Mouse (Mus musculus) stomach, embryonic 14.5 days (tissue): Measurements from ENCODE around the gene Iah1. TPM values are rescaled to one million over a fixed set of nuclear protein-coding genes. Genes with fewer than 3 reads are reported as not detected.
A peak's percentile ranks its signal among the peaks of the same experiment; 100 is the strongest.

ENCODE experiments used
- ATAC-seq: fragments of 200-750 bp; cut with Nextera tagmentation; 2 replicates; pipeline ENCODE4 v1.8.0; 2017; ENCODE audit warnings: low read depth, moderate TSS enrichment; ENCODE audit not compliant: insufficient number of reproducible peaks, insufficient read depth, low FRiP score
- H3K27ac ChIP-seq: fragments of 300-500 bp; sonication (generic); 2 replicates; pipeline ENCODE4 v1.5.1; 2014; ENCODE audit warnings: mild to moderate bottlenecking, low read length, moderate library complexity, mixed read lengths
- H3K27me3 ChIP-seq: fragments of 300-500 bp; sonication (generic); 2 replicates; pipeline ENCODE4 v1.6.1; 2014; ENCODE audit warnings: low read length, control low read depth, mixed read lengths; ENCODE audit not compliant: control insufficient read depth, insufficient read depth
- H3K36me3 ChIP-seq: fragments of 300-500 bp; sonication (generic); 2 replicates; pipeline ENCODE4 v1.6.1; 2014; ENCODE audit warnings: mild to moderate bottlenecking, control low read depth, low read length, moderate library complexity, mixed read lengths; ENCODE audit not compliant: control insufficient read depth, insufficient read depth
- H3K4me1 ChIP-seq: fragments of 300-500 bp; sonication (generic); 2 replicates; pipeline ENCODE4 v1.6.1; 2014; ENCODE audit warnings: low read length, control low read depth, mixed read lengths; ENCODE audit not compliant: control insufficient read depth, insufficient read depth
- H3K4me2 ChIP-seq: fragments of 300-500 bp; sonication (generic); replicated peaks from 2 replicates; pipeline ENCODE4 v1.6.1; 2014; ENCODE audit warnings: low read depth, low read length, control low read depth
- H3K4me3 ChIP-seq: fragments of 300-500 bp; sonication (generic); 2 replicates; pipeline ENCODE4 v1.5.1; 2014; ENCODE audit warnings: low read depth, low read length, control low read depth
- H3K9ac ChIP-seq: fragments of 300-500 bp; sonication (generic); replicated peaks from 2 replicates; pipeline ENCODE4 v1.6.1; 2014; ENCODE audit warnings: low read depth, mild to moderate bottlenecking, control low read depth, low read length, moderate library complexity, mixed read lengths
- H3K9me3 ChIP-seq: fragments of 300-500 bp; sonication (generic); 2 replicates; pipeline ENCODE4 v1.6.1; 2016; ENCODE audit warnings: low read depth, low read length, control low read depth; ENCODE audit not compliant: control insufficient read depth
- WGBS: fragments of 180-500 bp; shearing (Covaris S2); extraction: QIAGEN DNeasy Blood & Tissue Kit; methylation state at CpG from one replicate; pipeline ENCODE4 v1.1.7; 2014; 5-methylcytosine and 5-hydroxymethylcytosine counted together
- polyA plus RNA-seq: library from polyadenylated mRNA; unstranded; fragments of >200 nt; fragmentation: Nextera tagmentation; extraction: Ambion mirVana; gene quantifications from 2 replicates; pipeline ENCODE4 v1.2.1, GENCODE M21; 2014

Iah1 gene
- 46.6 and 49.5 TPM in 2 replicates for polyA plus RNA-seq

DNA sequence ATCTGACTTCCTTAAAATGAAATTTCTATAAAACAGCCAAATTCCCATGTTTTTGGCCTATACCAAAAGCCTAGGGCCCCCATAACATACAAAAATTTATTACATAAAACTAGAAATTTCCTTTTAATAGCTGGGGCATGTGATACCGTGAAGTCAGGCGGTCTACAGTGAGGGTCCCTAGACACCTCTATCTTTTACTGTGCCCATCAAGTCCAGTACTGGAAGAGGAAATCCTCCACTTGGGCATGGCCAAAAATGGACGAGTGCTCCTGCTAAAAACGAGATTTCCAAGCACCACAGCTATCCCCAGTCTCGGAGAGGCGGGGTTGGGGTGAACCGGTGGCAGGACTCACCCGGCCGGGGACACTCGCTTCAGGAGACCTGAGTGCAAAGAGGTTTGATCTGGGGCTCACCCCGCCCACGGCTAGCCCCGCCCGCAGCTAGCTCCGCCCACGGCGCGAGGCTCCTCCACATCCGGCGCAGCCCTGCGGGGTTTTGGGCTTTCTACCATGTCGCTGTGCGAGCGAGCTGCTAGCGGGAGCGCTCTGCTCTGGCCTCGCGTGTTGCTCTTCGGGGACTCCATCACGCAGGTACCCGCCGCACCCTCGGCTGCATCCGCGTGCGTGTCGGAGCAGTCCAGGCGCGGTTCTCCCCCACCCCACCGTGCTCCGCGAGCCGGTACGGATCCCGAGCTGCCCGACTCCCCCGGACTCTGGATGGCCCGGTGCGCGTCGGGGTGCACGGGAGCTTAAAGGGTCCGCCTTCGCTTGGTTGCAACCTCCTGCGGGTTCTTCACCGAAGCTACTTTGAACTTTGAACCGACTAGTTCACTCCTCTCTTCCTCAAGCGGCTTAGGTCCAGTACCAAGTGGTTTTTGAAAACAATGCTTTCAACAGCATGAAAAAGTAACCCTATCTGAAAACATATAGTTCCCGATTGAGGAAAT is at the start of gene Iah1:
Iah1 (plus strand) TSS at position 467 of the 946 bp plus-strand sequence.
- no peaks in the 10 kb centered on the region for H3K27me3 ChIP-seq
- no peaks in the 10 kb centered on the region for H3K4me1 ChIP-seq
- H3K4me2 ChIP-seq = peak within 1 kb of the TSS; percentile 61
- H3K36me3 ChIP-seq = peaks cover 19% of the 10 kb centered on the region; the same call in 1 of the 2 replicates
- H3K9ac ChIP-seq = peak within 1 kb of the TSS; percentile 72
- WGBS = 2% methylated on average over 59 of the region's 59 CpGs
- ATAC-seq = peak; percentile 89
- no peaks in the 10 kb centered on the region for H3K9me3 ChIP-seq
- 0 out of 2 replicates have a peak within 1 kb of the TSS, but pooled peaks have one; percentile 27 for H3K27ac ChIP-seq
- peak within 1 kb of the TSS; percentile 73 for H3K4me3 ChIP-seq

DNA sequence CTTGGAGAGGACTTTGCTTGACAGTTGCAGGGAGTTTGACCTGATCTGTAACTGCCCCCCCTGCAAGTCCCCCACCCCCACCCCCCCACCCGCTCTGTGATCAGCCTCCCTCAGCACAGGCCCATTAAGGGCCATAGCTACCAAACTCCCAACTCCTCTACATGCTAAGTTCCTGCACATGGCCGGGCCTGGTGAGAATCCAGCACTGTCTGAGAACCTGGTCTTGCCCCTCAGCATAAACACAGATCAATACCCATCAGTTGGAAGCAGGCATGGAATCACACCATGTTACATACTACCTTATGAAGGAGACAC is 49.4 kb upstream of the Iah1 start:
- Histone ChIP-seq H3K27me3 (no peaks in the 10 kb centered on the region), H3K9ac (no peak overlapping the region), H3K27ac (no peak overlapping the region), H3K4me2 (no peak overlapping the region), H3K4me3 (no peak overlapping the region), H3K9me3 (no peaks in the 10 kb centered on the region), H3K36me3 (peaks cover 22% of the 10 kb centered on the region), H3K4me1 (no peaks in the 10 kb centered on the region)
- ATAC-seq = no peak
- WGBS = 83% methylated on average over 2 of the region's 2 CpGs

DNA sequence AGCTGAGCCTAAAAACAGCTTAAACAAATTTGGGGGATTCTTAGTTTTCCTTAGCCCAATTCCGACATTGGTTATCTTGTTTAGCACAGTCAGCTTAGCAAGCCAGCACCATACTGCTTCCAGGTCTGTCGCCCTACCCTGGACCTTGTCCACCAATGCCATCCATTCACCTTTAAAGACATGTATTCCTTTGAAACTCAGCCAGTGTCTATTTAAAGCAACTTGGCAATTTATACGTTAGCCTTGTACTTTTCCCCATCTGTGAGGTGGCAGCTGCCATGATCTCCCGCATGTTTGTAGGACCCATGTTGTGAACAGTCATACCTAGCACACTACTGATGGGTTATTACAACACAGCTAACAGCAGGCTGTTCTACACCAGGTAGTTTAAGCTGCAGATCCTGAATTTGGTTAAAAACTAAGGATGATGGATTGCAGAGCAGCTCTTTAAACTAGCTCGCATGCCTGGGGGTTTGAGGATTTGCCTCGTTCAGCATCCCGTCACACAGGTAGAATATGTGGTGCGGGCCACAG is 48.0 kb upstream of the Iah1 start:
- Histone ChIP-seq H3K27ac (no peak overlapping the region), H3K9me3 (no peaks in the 10 kb centered on the region), H3K4me1 (no peaks in the 10 kb centered on the region), H3K36me3 (peaks cover 25% of the 10 kb centered on the region), H3K4me3 (no peak overlapping the region), H3K27me3 (no peaks in the 10 kb centered on the region), H3K9ac (no peak overlapping the region), H3K4me2 (no peak overlapping the region)
- no peak for ATAC-seq
- WGBS = 92% methylated on average over 8 of the region's 8 CpGs

DNA sequence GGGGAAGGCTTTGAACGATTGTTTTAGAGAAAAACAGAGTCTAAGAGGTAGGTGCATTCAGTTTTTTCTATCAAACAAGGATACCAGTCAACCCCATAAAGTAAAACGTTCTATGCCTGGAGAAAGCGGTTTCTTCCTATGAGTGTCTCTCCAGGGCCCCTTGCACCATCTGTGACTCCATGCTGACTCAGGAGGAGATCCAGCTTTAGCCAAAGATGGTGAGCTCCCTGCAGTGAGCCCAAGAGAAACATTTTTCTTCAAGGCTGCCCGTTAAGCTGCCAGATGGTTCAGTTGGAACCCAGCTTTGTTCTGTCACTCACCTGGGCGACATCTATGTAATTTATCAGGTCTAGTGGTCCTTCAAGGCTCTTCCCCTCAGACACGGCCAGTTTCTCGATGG is 41.7 kb upstream of the Iah1 start:
- Histone ChIP-seq H3K4me3 (no peak overlapping the region), H3K9me3 (no peaks in the 10 kb centered on the region), H3K4me2 (no peak overlapping the region), H3K4me1 (no peaks in the 10 kb centered on the region), H3K27me3 (no peaks in the 10 kb centered on the region), H3K9ac (no peak overlapping the region), H3K27ac (no peak overlapping the region), H3K36me3 (peaks cover 21% of the 10 kb centered on the region)
- 85% methylated on average over 7 of the region's 7 CpGs for WGBS
- no peak for ATAC-seq

DNA sequence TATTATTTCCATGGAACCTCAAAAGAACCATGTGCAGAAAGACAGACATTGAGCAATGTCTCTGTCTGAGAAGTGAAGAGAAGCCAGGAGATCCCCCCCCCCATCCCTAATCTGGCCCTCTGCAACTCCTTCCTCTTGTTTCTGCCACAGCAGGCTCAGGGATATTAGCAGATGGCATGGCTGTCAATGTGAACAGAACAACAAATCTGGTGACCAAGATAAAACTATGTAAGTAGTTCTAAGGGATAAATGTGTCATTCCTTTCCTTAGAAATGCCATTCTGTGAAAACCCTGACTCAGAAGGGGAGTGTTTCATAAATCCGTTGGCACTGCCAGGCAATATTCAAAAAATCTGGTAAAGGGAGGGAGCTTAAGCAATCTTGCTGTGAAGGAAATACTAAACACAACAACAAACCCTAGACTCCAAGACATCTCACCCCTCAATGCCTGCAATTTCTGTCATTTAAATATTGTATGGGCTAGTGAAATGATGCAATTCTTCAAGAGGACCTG is 38.8 kb upstream of the Iah1 start:
- 77% methylated on average over 1 of the region's 1 CpGs for WGBS
- Histone ChIP-seq H3K27me3 (no peaks in the 10 kb centered on the region), H3K4me1 (no peaks in the 10 kb centered on the region), H3K4me2 (no peak overlapping the region), H3K27ac (no peak overlapping the region), H3K9me3 (no peaks in the 10 kb centered on the region), H3K4me3 (no peak overlapping the region), H3K36me3 (peaks cover 7% of the 10 kb centered on the region), H3K9ac (no peak overlapping the region)
- ATAC-seq = no peak

DNA sequence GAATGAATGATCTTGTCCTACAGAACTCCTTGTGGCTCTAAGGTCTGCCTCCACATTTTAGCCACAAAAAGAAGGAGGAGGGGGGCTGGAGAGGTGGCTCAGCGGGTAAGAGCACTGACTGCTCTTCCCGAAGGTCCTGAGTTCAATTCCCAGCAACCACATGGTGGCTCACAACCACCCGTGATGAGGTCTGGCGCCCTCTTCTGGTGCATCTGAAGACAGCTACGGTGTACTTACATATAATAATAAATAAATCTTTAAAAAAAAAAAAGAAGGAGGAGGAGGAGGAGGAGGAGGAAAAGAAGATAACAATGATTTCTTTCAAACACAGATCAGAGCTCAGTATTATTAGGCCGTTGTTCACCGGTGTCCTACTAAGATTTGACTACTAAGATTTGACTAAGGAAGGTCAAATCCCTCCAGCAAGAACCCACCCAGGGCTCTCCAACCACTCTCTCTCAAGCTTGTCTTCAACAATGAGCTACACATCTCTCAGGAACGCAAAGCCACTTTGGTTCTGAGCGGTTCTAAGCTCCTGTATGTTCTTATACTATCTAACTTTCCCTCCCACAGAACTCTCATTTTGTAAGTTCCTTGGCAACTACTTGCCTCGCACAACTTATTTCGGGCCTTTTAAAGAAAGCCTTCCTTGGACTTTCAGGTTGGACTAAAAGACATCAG is 31.3 kb upstream of the Iah1 start, which contains the start of gene Cpsf3:
Cpsf3 (plus strand) TSS at position 631 of the 681 bp plus-strand sequence.
- Histone ChIP-seq H3K36me3 (no peaks in the 10 kb centered on the region), H3K27me3 (no peaks in the 10 kb centered on the region), H3K9me3 (no peaks in the 10 kb centered on the region), H3K4me1 (peaks cover 12% of the 10 kb centered on the region; the same call in 1 of the 2 replicates), H3K4me3 (peak within 1 kb of the TSS; percentile 82), H3K9ac (peak within 1 kb of the TSS; percentile 90), H3K27ac (peak within 1 kb of the TSS; percentile 89), H3K4me2 (peak within 1 kb of the TSS; percentile 85)
- WGBS = 55% methylated on average over 11 of the region's 11 CpGs
- no peak for ATAC-seq

DNA sequence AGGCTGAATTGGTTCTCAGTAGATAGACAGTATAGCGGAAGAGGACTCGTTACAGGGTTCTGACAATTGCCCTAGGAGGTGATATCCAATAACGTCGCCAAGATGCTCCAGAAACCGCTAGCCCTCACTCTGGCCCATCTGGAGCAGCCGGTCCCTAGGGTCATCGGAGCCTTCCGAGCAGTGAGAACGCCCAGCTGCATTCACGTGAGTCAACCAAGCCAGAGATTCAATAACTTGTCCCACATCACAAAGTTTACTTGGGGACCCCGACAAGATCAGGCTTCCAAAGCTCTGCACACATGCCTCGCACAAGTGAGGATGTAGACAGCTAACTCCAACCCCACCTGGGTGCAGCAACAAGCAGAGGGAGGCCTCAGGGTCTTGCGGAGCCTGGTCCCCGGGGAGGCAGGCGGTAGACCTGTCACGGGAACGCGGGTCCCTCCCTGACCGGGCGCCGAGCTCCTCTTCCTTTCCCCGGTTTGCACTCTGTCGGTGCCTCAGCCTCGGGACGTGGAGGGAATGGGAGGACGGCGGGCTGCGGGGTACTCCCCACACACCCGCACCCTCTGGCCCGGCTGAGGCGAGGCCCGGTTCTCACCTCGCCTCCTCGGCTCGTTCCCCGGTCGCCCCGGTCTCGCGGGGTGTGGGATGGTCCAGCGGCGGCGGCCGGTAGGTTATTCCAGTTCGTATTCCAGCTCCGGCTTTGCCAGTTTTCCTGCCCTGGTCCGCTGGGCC is 30.5 kb upstream of the Iah1 start:
- peak; percentile 83 for ATAC-seq
- Histone ChIP-seq H3K4me2 (peak overlapping the region; percentile 85), H3K27me3 (no peaks in the 10 kb centered on the region), H3K9ac (peak overlapping the region; percentile 56), H3K27ac (peak overlapping the region; percentile 18; the same call in 1 of the 2 replicates), H3K36me3 (no peaks in the 10 kb centered on the region), H3K4me1 (peaks cover 12% of the 10 kb centered on the region; the same call in 1 of the 2 replicates), H3K4me3 (peak overlapping the region; percentile 82), H3K9me3 (no peaks in the 10 kb centered on the region)
- under 1% methylated on average over 45 of the region's 47 CpGs for WGBS
